Mouse (Mus musculus) embryonic facial prominence, embryonic 15.5 days (tissue): Measurements from ENCODE around the gene Pde3b. TPM values are rescaled to one million over a fixed set of nuclear protein-coding genes. Genes with fewer than 3 reads are reported as not detected.

Experiments
- ATAC-seq: fragments of 200-750 bp; cut with Nextera tagmentation; 2 replicates; pipeline ENCODE4 v1.8.0; 2017; ENCODE audit warnings: low read depth, moderate TSS enrichment; ENCODE audit not compliant: insufficient number of reproducible peaks, low FRiP score, low TSS enrichment
- H3K27ac ChIP-seq: fragments of 300-500 bp; sonication (generic); replicated peaks from 2 replicates; pipeline ENCODE4 v1.5.1; 2015; ENCODE audit warnings: mild to moderate bottlenecking, inconsistent platforms
- H3K27me3 ChIP-seq: fragments of 300-500 bp; sonication (generic); 2 replicates; pipeline ENCODE4 v1.6.1; 2015; ENCODE audit warnings: inconsistent platforms
- H3K36me3 ChIP-seq: fragments of 300-500 bp; sonication (generic); 2 replicates; pipeline ENCODE4 v1.6.1; 2015; ENCODE audit warnings: mild to moderate bottlenecking, inconsistent platforms
- H3K4me1 ChIP-seq: fragments of 300-500 bp; sonication (generic); 2 replicates; pipeline ENCODE4 v1.6.1; 2015; ENCODE audit warnings: inconsistent platforms
- H3K4me2 ChIP-seq: fragments of 300-500 bp; sonication (generic); replicated peaks from 2 replicates; pipeline ENCODE4 v1.6.1; 2015; ENCODE audit warnings: mild to moderate bottlenecking, inconsistent platforms
- H3K4me3 ChIP-seq: fragments of 300-500 bp; sonication (generic); replicated peaks from 2 replicates; pipeline ENCODE4 v1.5.1; 2015; ENCODE audit warnings: mild to moderate bottlenecking, inconsistent platforms
- H3K9ac ChIP-seq: fragments of 300-500 bp; sonication (generic); 2 replicates; pipeline ENCODE4 v1.6.1; 2015; ENCODE audit warnings: inconsistent platforms
- H3K9me3 ChIP-seq: fragments of 300-500 bp; sonication (generic); replicated peaks from 2 replicates; pipeline ENCODE4 v1.6.1; 2016; ENCODE audit warnings: inconsistent platforms
- WGBS: fragments of 180-500 bp; shearing (Covaris S2); methylation state at CpG from one replicate; pipeline ENCODE4 v1.1.7; 2015; 5-methylcytosine and 5-hydroxymethylcytosine counted together
- polyA plus RNA-seq: library from polyadenylated mRNA; unstranded; fragments of >200 nt; fragmentation: Nextera tagmentation; extraction: Ambion mirVana; gene quantifications from 2 replicates; pipeline ENCODE4 v1.2.1, GENCODE M21; 2015

The Pde3b gene
- polyA plus RNA-seq, 1 experiment from 2014 or later = 3.9 TPM

GRCm38 (mm10) chr7:114452876-114453275 lies 37.8 kb downstream of the Pde3b start:
- no peak for ATAC-seq
- no peaks in the 10 kb centered on the region for H3K4me1 ChIP-seq
- no peaks in the 10 kb centered on the region for H3K9me3 ChIP-seq
- H3K9ac ChIP-seq = no peak overlapping the region
- no peak overlapping the region for H3K4me3 ChIP-seq
- H3K27ac ChIP-seq = no peak overlapping the region
- H3K4me2 ChIP-seq = no peak overlapping the region
- WGBS = 43% methylated on average over 3 of the region's 3 CpGs
- H3K36me3 ChIP-seq = no peaks in the 10 kb centered on the region
- no peaks in the 10 kb centered on the region for H3K27me3 ChIP-seq

DNA sequence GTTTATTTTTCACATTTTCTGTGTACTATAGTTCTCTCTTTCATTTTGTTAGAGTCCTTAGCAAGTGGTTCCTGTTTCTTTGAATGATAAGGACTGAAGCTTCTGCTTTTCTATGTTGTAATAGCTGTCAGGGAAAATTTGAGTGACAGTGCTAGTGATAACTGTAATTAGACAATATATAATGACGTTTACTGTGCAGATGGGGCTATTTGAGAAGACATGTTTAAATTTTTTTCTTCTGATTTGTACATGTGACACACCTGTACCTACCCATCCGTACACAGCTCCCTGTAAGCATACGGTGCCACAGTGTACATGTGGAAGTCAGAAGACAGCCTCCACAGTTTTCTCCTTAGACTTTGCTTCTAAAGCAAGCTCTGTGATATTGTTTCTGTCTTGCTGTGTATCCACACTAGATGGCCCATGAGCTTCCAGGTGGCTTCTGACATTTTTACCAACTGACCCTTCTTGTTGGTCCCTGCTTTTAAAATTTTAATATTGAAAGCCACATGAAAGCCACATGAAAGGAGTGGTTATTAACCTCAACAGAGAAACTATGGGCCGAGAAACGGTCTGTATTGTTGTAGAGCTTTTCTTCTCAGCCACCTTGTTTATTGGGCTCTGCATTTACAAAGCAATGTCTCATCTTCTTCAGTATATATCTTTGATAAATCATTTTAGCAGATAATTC lies 38.4 kb downstream of the Pde3b start:
- H3K9ac ChIP-seq = no peak overlapping the region
- no peaks in the 10 kb centered on the region for H3K36me3 ChIP-seq
- H3K27me3 ChIP-seq = no peaks in the 10 kb centered on the region
- no peaks in the 10 kb centered on the region for H3K4me1 ChIP-seq
- H3K27ac ChIP-seq = no peak overlapping the region
- no peak overlapping the region for H3K4me3 ChIP-seq
- ATAC-seq = no peak
- H3K9me3 ChIP-seq = no peaks in the 10 kb centered on the region
- H3K4me2 ChIP-seq = no peak overlapping the region
- 80% methylated on average over 5 of the region's 5 CpGs for WGBS

GRCm38 (mm10) chr7:114454858-114455257 lies 39.8 kb downstream of the Pde3b start:
- ATAC-seq = no peak
- H3K36me3 ChIP-seq = no peaks in the 10 kb centered on the region
- no peak overlapping the region for H3K4me3 ChIP-seq
- no peaks in the 10 kb centered on the region for H3K27me3 ChIP-seq
- no peak overlapping the region for H3K9ac ChIP-seq
- no peaks in the 10 kb centered on the region for H3K4me1 ChIP-seq
- WGBS = 70% methylated on average over 1 of the region's 1 CpGs
- H3K4me2 ChIP-seq = no peak overlapping the region
- H3K9me3 ChIP-seq = no peaks in the 10 kb centered on the region
- no peak overlapping the region for H3K27ac ChIP-seq

DNA sequence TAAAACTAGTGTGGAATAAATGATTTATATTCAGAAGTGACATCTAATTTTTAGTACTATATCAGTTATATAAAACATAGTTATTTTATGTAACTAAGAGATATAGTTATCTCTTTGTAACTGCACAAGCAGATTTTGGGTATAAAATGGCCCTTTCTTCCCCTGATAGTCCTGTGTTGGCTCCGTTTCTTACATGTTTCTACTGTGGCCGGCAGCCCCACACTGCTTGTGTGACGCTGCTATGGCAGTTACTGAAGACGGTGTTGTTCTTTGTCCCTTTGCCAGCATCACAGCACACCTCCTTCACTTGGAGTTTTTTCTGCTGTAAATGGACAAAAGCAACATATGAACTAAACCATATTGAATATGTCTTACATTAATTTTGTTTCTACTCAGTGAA lies 41.8 kb downstream of the Pde3b start:
- H3K9ac ChIP-seq = no peak overlapping the region
- no peaks in the 10 kb centered on the region for H3K27me3 ChIP-seq
- WGBS = 79% methylated on average over 4 of the region's 4 CpGs
- H3K9me3 ChIP-seq = no peaks in the 10 kb centered on the region
- no peaks in the 10 kb centered on the region for H3K36me3 ChIP-seq
- H3K4me3 ChIP-seq = no peak overlapping the region
- no peak overlapping the region for H3K4me2 ChIP-seq
- H3K4me1 ChIP-seq = no peaks in the 10 kb centered on the region
- no peak for ATAC-seq
- H3K27ac ChIP-seq = no peak overlapping the region

- Histone ChIP-seq H3K9ac (no peak overlapping the region), H3K36me3 (no peaks in the 10 kb centered on the region), H3K4me2 (no peak overlapping the region), H3K4me3 (no peak overlapping the region), H3K9me3 (no peaks in the 10 kb centered on the region), H3K27me3 (no peaks in the 10 kb centered on the region), H3K27ac (no peak overlapping the region), H3K4me1 (no peaks in the 10 kb centered on the region)
- WGBS = 39% methylated on average over 1 of the region's 1 CpGs
- ATAC-seq = no peak
Measured at GRCm38 (mm10) chr7:114459909-114460308, 44.8 kb downstream of the Pde3b start.

GRCm38 (mm10) chr7:114461727-114462126 lies 46.6 kb downstream of the Pde3b start:
- no peaks in the 10 kb centered on the region for H3K36me3 ChIP-seq
- H3K27me3 ChIP-seq = no peaks in the 10 kb centered on the region
- H3K9me3 ChIP-seq = no peaks in the 10 kb centered on the region
- no peaks in the 10 kb centered on the region for H3K4me1 ChIP-seq
- H3K4me3 ChIP-seq = no peak overlapping the region
- H3K27ac ChIP-seq = no peak overlapping the region
- no peak overlapping the region for H3K9ac ChIP-seq
- no peak for ATAC-seq
- WGBS = 35% methylated on average over 2 of the region's 2 CpGs
- H3K4me2 ChIP-seq = no peak overlapping the region

GRCm38 (mm10) chr7:114466358-114466757 lies 51.3 kb downstream of the Pde3b start:
- H3K36me3 ChIP-seq = no peaks in the 10 kb centered on the region
- H3K9me3 ChIP-seq = no peaks in the 10 kb centered on the region
- H3K9ac ChIP-seq = no peak overlapping the region
- no peaks in the 10 kb centered on the region for H3K27me3 ChIP-seq
- no peak overlapping the region for H3K4me2 ChIP-seq
- no peaks in the 10 kb centered on the region for H3K4me1 ChIP-seq
- 82% methylated on average over 3 of the region's 3 CpGs for WGBS
- no peak overlapping the region for H3K27ac ChIP-seq
- no peak overlapping the region for H3K4me3 ChIP-seq
- no peak for ATAC-seq

GRCm38 (mm10) chr7:114472471-114472870 lies 57.4 kb downstream of the Pde3b start:
- no peaks in the 10 kb centered on the region for H3K36me3 ChIP-seq
- H3K9ac ChIP-seq = no peak overlapping the region
- no peak overlapping the region for H3K27ac ChIP-seq
- no peaks in the 10 kb centered on the region for H3K27me3 ChIP-seq
- 83% methylated on average over 2 of the region's 2 CpGs for WGBS
- no peaks in the 10 kb centered on the region for H3K4me1 ChIP-seq
- no peak overlapping the region for H3K4me3 ChIP-seq
- no peak overlapping the region for H3K4me2 ChIP-seq
- H3K9me3 ChIP-seq = no peaks in the 10 kb centered on the region
- no peak for ATAC-seq

- Histone ChIP-seq H3K36me3 (no peaks in the 10 kb centered on the region), H3K4me2 (no peak overlapping the region), H3K4me3 (no peak overlapping the region), H3K27me3 (no peaks in the 10 kb centered on the region), H3K4me1 (no peaks in the 10 kb centered on the region), H3K9me3 (no peaks in the 10 kb centered on the region), H3K27ac (no peak overlapping the region), H3K9ac (no peak overlapping the region)
- whole genome bisulfite sequencing = 90% methylated on average over 1 of the region's 1 CpGs
- ATAC-seq = no peak
Measured at GRCm38 (mm10) chr7:114474889-114475288, 59.8 kb downstream of the Pde3b start.

- Histone ChIP-seq H3K27me3 (no peaks in the 10 kb centered on the region), H3K4me1 (no peaks in the 10 kb centered on the region), H3K4me2 (no peak overlapping the region), H3K27ac (no peak overlapping the region), H3K36me3 (no peaks in the 10 kb centered on the region), H3K9ac (no peak overlapping the region), H3K9me3 (no peaks in the 10 kb centered on the region), H3K4me3 (no peak overlapping the region)
- 85% methylated on average over 2 of the region's 2 CpGs for WGBS
- no peak for ATAC-seq
Measured at GRCm38 (mm10) chr7:114477884-114478283, 62.8 kb downstream of the Pde3b start.

- H3K9me3 ChIP-seq = no peaks in the 10 kb centered on the region
- H3K36me3 ChIP-seq = no peaks in the 10 kb centered on the region
- H3K4me2 ChIP-seq = no peak overlapping the region
- no peaks in the 10 kb centered on the region for H3K4me1 ChIP-seq
- no peak overlapping the region for H3K4me3 ChIP-seq
- no peak overlapping the region for H3K27ac ChIP-seq
- H3K27me3 ChIP-seq = no peaks in the 10 kb centered on the region
- H3K9ac ChIP-seq = no peak overlapping the region
- WGBS = 37% methylated on average over 5 of the region's 5 CpGs
- ATAC-seq = no peak
Measured at GRCm38 (mm10) chr7:114478901-114479300, 63.8 kb downstream of the Pde3b start.

DNA sequence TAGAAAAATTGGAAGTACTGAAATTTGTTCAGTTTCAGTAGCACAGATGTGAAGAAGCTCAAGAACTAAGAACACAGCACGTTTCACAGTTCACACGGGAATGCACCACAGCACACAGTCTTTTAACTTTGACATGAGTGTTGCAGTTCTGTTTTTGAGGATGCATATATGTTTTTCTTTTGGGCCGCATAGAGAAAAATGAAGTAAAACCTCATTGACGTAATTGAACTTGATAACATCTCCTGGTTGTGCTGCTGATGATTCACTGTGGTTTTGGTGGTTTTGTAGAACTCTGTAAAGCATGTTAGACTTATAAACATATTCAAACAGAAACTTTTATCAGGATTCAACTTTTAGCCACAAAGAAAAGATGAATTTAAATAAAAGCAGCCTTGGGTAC lies 64.7 kb downstream of the Pde3b start:
- Histone ChIP-seq H3K9ac (no peak overlapping the region), H3K36me3 (no peaks in the 10 kb centered on the region), H3K9me3 (no peaks in the 10 kb centered on the region), H3K4me3 (no peak overlapping the region), H3K27ac (no peak overlapping the region), H3K4me2 (no peak overlapping the region), H3K4me1 (no peaks in the 10 kb centered on the region), H3K27me3 (no peaks in the 10 kb centered on the region)
- whole genome bisulfite sequencing = 41% methylated on average over 4 of the region's 4 CpGs
- no peak for ATAC-seq
